Mouse (Mus musculus) heart, adult 2 months (tissue): ENCODE data around the gene Slc22a16. TPM values are rescaled to one million over a fixed set of nuclear protein-coding genes. Genes with fewer than 3 reads are reported as not detected.

Source experiments
- DNase-seq, 2 experiments: peaks; one replicate each; pipeline ENCODE4 v3.0.0; 2021
- H3K27ac ChIP-seq: fragments of 200-600 bp; 2 replicates; pipeline ENCODE4 v1.8.1; 2022
- H3K27me3 ChIP-seq: fragments of 200-500 bp; 2 replicates; pipeline ENCODE4 v1.6.1; 2012; ENCODE audit warnings: mild to moderate bottlenecking, low read length, inconsistent platforms, mixed read lengths; ENCODE audit not compliant: control insufficient read depth, insufficient read depth
- H3K36me3 ChIP-seq: fragments of 200-500 bp; 2 replicates; pipeline ENCODE4 v1.6.1; 2012; ENCODE audit warnings: low read length, inconsistent platforms; ENCODE audit not compliant: control insufficient read depth, insufficient read depth
- H3K4me1 ChIP-seq: fragments of 200-500 bp; 2 replicates; pipeline ENCODE4 v1.6.1; 2011; ENCODE audit warnings: low read length; ENCODE audit not compliant: control insufficient read depth, insufficient read depth
- H3K4me3 ChIP-seq: fragments of 200-600 bp; 2 replicates; pipeline ENCODE4 v1.8.1; 2022
- H3K79me2 ChIP-seq: fragments of 200-500 bp; replicated peaks from 2 replicates; pipeline ENCODE4 v1.6.1; 2012; ENCODE audit warnings: mild to moderate bottlenecking, inconsistent platforms, low read length, moderate library complexity, mixed read lengths; ENCODE audit not compliant: control insufficient read depth, insufficient read depth
- H3K9ac ChIP-seq: fragments of 200-500 bp; 2 replicates; pipeline ENCODE4 v1.6.1; 2012; ENCODE audit warnings: low read depth, mild to moderate bottlenecking, control low read depth, inconsistent platforms, low read length, mixed read lengths
- CTCF ChIP-seq: fragments of 200-600 bp; IDR thresholded peaks from 2 replicates; pipeline ENCODE4 v1.8.1; 2022; ENCODE audit warnings: antibody characterized with exemption, mild to moderate bottlenecking, moderate library complexity
- EP300 ChIP-seq: fragments of 200-500 bp; IDR thresholded peaks from 2 replicates; pipeline ENCODE4 v1.6.1; 2011; ENCODE audit warnings: low read depth, low read length, control low read depth; ENCODE audit not compliant: insufficient read depth
- POLR2A ChIP-seq: fragments of 200-500 bp; IDR thresholded peaks from 2 replicates; pipeline ENCODE4 v1.6.1; 2011; ENCODE audit warnings: mild to moderate bottlenecking, low read depth, low read length, control low read depth; ENCODE audit not compliant: insufficient read depth
- WGBS: fragments of 180-500 bp; shearing (Covaris S2); methylation state at CpG from one replicate; pipeline ENCODE4 v1.1.7; 2018; 5-methylcytosine and 5-hydroxymethylcytosine counted together
- intact Hi-C: fragments of 180-260 bp; cut with DNase I; formaldehyde crosslinking; loops from one replicate; pipeline ENCODE4 v1.15.1; 2025
- polyA plus RNA-seq: library from polyadenylated mRNA; depleted of rRNA; stranded (reverse); fragments of >200 nt; gene quantifications from 2 replicates; pipeline ENCODE4 v1.2.3, GENCODE M21; 2012
- total RNA-seq, 2 experiments: library from RNA; stranded (reverse); gene quantifications; 2 replicates each; pipeline ENCODE4 v1.2.3; 2021

Gene Slc22a16
- total and polyA plus RNA-seq, 3 experiments, result 0.04 TPM; not detected in 2

DNA sequence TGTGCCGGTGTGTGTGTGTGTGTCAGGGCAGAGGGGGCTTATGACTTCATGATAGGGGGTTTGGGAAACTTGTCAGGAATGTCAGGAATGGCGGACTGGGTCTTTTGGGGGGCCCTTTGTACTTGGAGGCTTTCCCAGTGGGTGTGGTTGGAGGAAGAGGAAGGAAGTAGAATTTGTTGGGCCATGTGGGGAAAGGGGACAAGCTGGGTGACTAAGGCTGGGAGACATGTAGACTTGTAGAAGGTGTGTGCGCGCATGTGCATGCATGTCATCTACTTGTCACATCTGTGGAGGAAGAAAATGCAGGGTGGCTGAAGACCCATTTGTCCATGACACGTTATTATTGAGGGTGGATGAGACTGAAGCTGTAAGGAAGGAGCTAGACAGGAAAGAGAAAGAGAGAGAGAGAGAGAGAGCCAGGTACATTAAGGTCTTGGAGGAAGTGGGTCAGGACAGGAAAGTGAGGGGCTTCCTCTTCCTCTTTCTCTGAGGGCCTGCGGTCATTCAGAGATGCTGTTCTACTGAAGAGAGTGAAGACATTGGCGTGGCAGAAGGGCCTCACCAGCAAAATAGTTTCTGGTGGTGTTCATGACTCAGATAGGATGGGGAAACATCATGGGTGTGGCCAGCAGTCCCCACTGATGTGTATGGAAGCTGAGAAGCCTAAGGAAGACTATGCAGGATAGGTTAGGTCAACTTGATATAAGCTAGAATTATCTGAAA, 5.9 kb downstream of the Slc22a16 start:
- no peak overlapping the region for H3K27ac ChIP-seq
- no peak for TF ChIP-seq POLR2A
- no peak for TF ChIP-seq CTCF
- no peak for TF ChIP-seq EP300
- H3K9ac ChIP-seq, result no peak overlapping the region
- intact Hi-C loops, result no loop called here
- no peaks in the 10 kb centered on the region for H3K79me2 ChIP-seq
- H3K36me3 ChIP-seq, result no peaks in the 10 kb centered on the region
- 73% methylated on average over 7 of the region's 7 CpGs for WGBS
- DNase-seq, result no peak
- H3K4me1 ChIP-seq, result no peaks in the 10 kb centered on the region
- H3K4me3 ChIP-seq, result no peak overlapping the region
- H3K27me3 ChIP-seq, result no peaks in the 10 kb centered on the region

DNA sequence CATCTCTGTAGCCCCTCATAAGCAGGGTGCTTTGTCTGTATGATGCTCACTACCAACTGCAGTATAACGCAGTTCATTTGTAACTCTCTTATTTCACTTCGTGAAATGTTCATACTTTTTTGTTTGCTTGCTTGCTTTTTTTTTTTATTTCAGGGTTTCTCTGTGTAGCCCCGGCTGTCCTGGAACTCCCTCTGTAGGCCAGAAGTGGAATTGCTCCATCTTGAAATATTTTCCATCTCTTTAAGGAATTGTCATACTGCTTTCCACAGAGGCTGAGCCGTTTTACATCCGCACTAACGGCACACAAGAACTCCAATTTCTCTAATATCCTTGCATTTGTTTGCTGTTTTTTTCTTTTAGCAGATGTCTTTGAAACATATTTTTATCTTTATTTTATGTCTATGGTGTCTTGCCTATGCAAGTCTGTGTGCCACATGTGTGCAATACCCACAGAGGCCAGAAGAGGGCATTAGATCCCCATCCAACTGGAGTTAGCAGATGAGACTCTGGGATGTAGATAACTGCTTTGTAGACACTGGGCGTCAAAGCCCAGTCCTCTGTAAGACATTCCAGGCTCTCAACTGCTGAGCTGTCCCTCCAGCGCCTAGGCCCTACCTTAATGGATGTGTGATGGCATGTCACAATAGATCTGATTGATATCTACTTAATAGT, 13.6 kb downstream of the Slc22a16 start:
- H3K36me3 ChIP-seq, result no peaks in the 10 kb centered on the region
- no peaks in the 10 kb centered on the region for H3K79me2 ChIP-seq
- TF ChIP-seq EP300 (no peak), CTCF (peak; percentile 35)
- intact Hi-C loops, result no loop called here
- H3K27ac ChIP-seq, result no peak overlapping the region
- H3K4me3 ChIP-seq, result no peak overlapping the region
- 78% methylated on average over 8 of the region's 8 CpGs for WGBS
- H3K9ac ChIP-seq, result no peak overlapping the region
- H3K4me1 ChIP-seq, result no peaks in the 10 kb centered on the region
- no peak for DNase-seq
- H3K27me3 ChIP-seq, result no peaks in the 10 kb centered on the region

DNA sequence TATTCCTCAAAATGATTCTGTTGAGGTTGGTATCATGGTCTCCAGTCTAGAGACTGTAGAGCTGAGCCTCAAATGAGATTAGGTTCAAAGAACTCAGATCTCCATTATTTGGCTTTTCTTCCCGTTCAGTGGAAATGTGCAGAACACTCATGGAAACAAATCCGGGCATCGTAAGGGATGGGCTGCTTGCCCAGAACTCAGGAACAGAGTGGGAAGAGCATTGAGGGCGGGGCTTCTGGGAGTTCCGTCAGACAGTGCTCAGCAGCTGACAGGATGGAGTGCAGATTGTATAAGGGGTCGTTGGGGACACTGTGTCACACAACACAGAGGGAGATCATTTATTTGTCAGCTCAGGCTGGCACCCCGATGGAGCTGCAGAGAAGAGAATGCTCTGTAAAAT, 22.1 kb downstream of the Slc22a16 start:
- intact Hi-C loops, result no loop called here
- TF ChIP-seq EP300, result no peak
- no peak for TF ChIP-seq POLR2A
- no peak for TF ChIP-seq CTCF
- no peaks in the 10 kb centered on the region for H3K4me1 ChIP-seq
- no peak overlapping the region for H3K27ac ChIP-seq
- no peaks in the 10 kb centered on the region for H3K36me3 ChIP-seq
- no peaks in the 10 kb centered on the region for H3K79me2 ChIP-seq
- H3K9ac ChIP-seq, result no peak overlapping the region
- 38% methylated on average over 7 of the region's 7 CpGs for WGBS
- DNase-seq, result no peak
- H3K27me3 ChIP-seq, result no peaks in the 10 kb centered on the region
- no peak overlapping the region for H3K4me3 ChIP-seq

DNA sequence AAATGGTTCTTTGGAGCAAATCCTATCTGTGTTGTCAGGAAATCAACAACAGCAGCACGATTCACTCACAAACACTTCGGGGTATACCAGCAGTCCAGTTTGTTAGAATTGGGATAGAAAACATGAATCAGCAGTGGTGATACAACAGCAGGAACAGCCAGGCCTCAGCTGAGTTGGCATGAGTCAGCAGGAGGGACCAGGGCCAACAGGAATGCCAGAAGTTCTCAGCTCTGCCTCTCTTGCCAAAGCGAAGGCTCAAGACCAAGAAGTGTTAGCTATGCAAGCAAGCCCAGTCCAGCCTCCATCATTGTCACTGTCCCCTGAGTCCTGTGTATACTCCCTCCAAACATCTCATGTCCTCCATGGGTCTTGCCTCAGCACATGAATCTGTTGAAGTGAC, 27.0 kb downstream of the Slc22a16 start:
- H3K4me1 ChIP-seq, result no peaks in the 10 kb centered on the region
- no peaks in the 10 kb centered on the region for H3K27me3 ChIP-seq
- WGBS, result 58% methylated on average over 3 of the region's 3 CpGs
- H3K4me3 ChIP-seq, result no peak overlapping the region
- H3K36me3 ChIP-seq, result no peaks in the 10 kb centered on the region
- DNase-seq, result peak in 1 of 2 experiments; percentile 22
- no peak overlapping the region for H3K27ac ChIP-seq
- H3K9ac ChIP-seq, result no peak overlapping the region
- H3K79me2 ChIP-seq, result no peaks in the 10 kb centered on the region
- no peak for TF ChIP-seq CTCF
- intact Hi-C loops, result no loop called here

DNA sequence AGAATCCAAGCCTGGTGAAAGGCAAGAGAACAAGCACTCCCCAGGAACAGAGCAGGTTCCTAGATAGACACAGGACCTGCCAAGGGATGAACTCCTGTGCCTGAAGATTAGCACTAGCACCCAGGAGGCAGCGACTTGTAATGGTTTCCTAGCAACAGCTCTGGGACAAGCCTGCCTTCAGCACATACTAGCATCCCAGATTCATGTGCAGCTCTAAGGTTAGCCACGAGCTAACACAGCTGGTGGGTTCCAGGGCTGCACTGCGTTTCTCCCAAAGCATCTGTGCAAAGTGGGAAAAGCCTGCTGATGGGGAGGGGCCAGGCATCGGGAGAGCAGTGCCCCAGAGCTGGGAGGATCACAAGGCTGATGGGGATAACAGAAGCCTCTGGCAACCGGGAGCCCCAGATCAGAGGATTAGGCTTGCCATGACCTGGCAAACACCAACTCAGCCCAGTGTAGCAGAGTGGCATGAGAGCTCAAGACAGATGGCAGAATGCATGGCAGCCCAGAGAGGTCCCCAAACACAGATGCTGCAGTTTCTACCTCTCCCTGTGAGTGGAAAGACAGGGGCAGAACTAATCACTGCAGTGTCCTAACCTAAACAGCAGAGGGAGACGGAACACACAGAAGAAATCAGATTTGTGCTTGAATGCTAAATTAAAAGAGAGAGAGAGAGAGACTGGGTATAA, 34.7 kb downstream of the Slc22a16 start:
- Histone ChIP-seq H3K27me3 (no peaks in the 10 kb centered on the region), H3K4me3 (no peak overlapping the region), H3K27ac (no peak overlapping the region), H3K79me2 (no peaks in the 10 kb centered on the region), H3K36me3 (no peaks in the 10 kb centered on the region), H3K4me1 (no peaks in the 10 kb centered on the region), H3K9ac (no peak overlapping the region)
- 57% methylated on average over 6 of the region's 6 CpGs for WGBS
- intact Hi-C loops, result no loop called here
- TF ChIP-seq EP300, result no peak
- peak; percentile 51 for TF ChIP-seq CTCF
- DNase-seq, result no peak

DNA sequence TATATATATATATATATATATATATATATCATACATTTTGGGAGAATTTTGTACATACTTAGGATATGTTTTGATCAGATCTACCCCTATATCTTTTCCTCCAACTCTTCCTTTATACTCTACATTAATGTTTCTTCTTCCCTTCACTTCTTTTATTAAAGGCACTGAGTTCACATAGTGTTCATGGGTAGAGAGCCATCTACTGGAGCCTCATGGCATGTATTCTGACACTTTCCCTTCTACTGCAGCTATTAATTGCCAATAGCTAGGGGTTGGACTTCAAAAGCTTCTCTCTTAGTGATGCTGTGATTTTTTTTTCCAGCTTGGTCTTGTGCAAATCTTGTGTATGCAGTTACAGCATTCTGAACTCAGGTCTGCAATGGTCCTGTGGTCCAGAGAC, 47.8 kb downstream of the Slc22a16 start:
- Histone ChIP-seq H3K4me3 (no peak overlapping the region), H3K9ac (no peak overlapping the region), H3K79me2 (no peaks in the 10 kb centered on the region), H3K27me3 (no peaks in the 10 kb centered on the region), H3K36me3 (no peaks in the 10 kb centered on the region), H3K27ac (no peak overlapping the region), H3K4me1 (no peaks in the 10 kb centered on the region)
- DNase-seq, result no peak
- intact Hi-C loops, result no loop called here
- peak; percentile 57 for TF ChIP-seq CTCF
- TF ChIP-seq POLR2A, result no peak
